Mouse (Mus musculus): Measurements from ENCODE around the gene Bpifb6. TPM values are rescaled to one million over a fixed set of nuclear protein-coding genes. Genes with fewer than 3 reads are reported as not detected.

Gene Bpifb6
- not detected in 2 replicates for total RNA-seq (2023)

GRCm38 (mm10) chr2:153900088-153900487 is at the start of gene Bpifb6:
Bpifb6 (plus strand) TSS chr2:153900388.

GRCm38 (mm10) chr2:153870984-153871383 is 29.2 kb upstream of the Bpifb6 start, which contains the start of gene Sun5:
Sun5 (minus strand) TSS chr2:153871084.

GRCm38 (mm10) chr2:153874745-153875144 is 25.4 kb upstream of the Bpifb6 start, which contains the start of gene Bpifb2:
Bpifb2 (plus strand) TSS chr2:153875045.

GRCm38 (mm10) chr2:153917930-153918329 is 17.7 kb downstream of the Bpifb6 start, which contains the start of gene Bpifb3:
Bpifb3 (plus strand) TSS chr2:153918230.

GRCm38 (mm10) chr2:153937843-153938242 is 37.7 kb downstream of the Bpifb6 start, which contains the start of gene Bpifb4:
Bpifb4 (plus strand) TSS chr2:153938212.

Other genes with a start within 250 kb of the Bpifb6 start
- gene Dnmt3c, start 203.7 kb upstream of the Bpifb6 start, total RNA-seq (2023), result not detected in 2 replicates
- 157 and 166 TPM in 2 replicates for gene Mapre1, start 159.1 kb upstream of the Bpifb6 start, total RNA-seq (2023)
- gene Efcab8, start 120.5 kb upstream of the Bpifb6 start, total RNA-seq (2023), result 0.51 and 0.57 TPM in 2 replicates
- gene Sun5, start 29.3 kb upstream of the Bpifb6 start, total RNA-seq (2023), result not detected in 2 replicates
- gene Bpifb2, start 25.3 kb upstream of the Bpifb6 start, total RNA-seq (2023), result not detected in 2 replicates
- not detected in 2 replicates for gene Bpifb3, start 17.8 kb downstream of the Bpifb6 start, total RNA-seq (2023)
- gene Bpifb4, start 37.8 kb downstream of the Bpifb6 start, total RNA-seq (2023), result not detected in 2 replicates
- gene Bpifa6, start 74.6 kb downstream of the Bpifb6 start, total RNA-seq (2023), result not detected in 2 replicates
- not detected in 2 replicates for gene Bpifa2, start 107.9 kb downstream of the Bpifb6 start, total RNA-seq (2023)
- not detected in 2 replicates for gene Bpifa3, start 229.9 kb downstream of the Bpifb6 start, total RNA-seq (2023)
- gene Bpifa1, start 242.5 kb downstream of the Bpifb6 start, total RNA-seq (2023), result not detected in 2 replicates